30 mouse cellular contexts compared by ENCODE assay signal in the genomic region with DNA sequence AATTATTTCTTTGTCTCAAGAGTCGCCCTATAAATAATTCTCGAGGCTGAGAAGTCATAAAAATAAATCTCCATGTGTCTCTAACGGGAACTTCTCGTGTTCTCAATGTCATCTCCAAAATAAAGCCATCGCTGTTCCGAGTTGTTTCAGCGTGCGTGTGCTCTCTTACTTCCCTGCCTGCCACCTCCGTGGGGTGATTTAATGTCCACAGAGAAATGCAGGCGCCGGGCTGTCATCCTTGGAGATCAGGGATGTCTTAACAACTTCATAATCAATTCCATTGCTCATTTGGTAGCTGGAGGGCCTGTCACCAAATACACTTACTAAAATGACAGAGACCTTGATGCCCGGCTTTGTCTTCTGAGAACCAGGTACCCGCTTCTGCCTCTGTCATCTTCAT.
"Had no signal": no experiment of that assay in that cellular context is flagged by ENCODE, and none has a peak within 500 bp of the region (broad histone marks: within the 10 kb centered on the region; RNA-seq: fewer than 3 reads in every experiment).

No protein-coding gene starts in this region.

- H3K36me3 ChIP-seq: limb, embryonic 10.5 days; limb, embryonic 12.5 days; limb, embryonic 13.5 days; limb, embryonic 15.5 days; liver, embryonic 12.5 days; liver, embryonic 13.5 days; liver, embryonic 15.5 days; lung, embryonic 15.5 days; midbrain, embryonic 10.5 days; midbrain, embryonic 12.5 days; midbrain, embryonic 15.5 days had no signal

- H3K27ac ChIP-seq: left cerebral cortex, adult 2 months; limb, embryonic 10.5 days; limb, embryonic 12.5 days; limb, embryonic 13.5 days; limb, embryonic 15.5 days; liver, embryonic 12.5 days; liver, embryonic 13.5 days; liver, embryonic 14.5 days; liver, embryonic 15.5 days; lung, embryonic 15.5 days; macrophage; midbrain, embryonic 10.5 days; midbrain, embryonic 12.5 days; midbrain, embryonic 15.5 days had no signal

- H3K9me3 ChIP-seq: limb, embryonic 10.5 days; limb, embryonic 12.5 days; limb, embryonic 13.5 days; limb, embryonic 15.5 days; liver, embryonic 12.5 days; liver, embryonic 13.5 days; liver, embryonic 15.5 days; lung, embryonic 15.5 days; megakaryocyte, embryonic 14.5 days; midbrain, embryonic 10.5 days; midbrain, embryonic 12.5 days; midbrain, embryonic 15.5 days had no signal

- H3K4me2 ChIP-seq: limb, embryonic 12.5 days; limb, embryonic 13.5 days; limb, embryonic 15.5 days; liver, embryonic 11.5 days; liver, embryonic 12.5 days; liver, embryonic 13.5 days; liver, embryonic 15.5 days; lung, embryonic 14.5 days; lung, embryonic 15.5 days; midbrain, embryonic 12.5 days; midbrain, embryonic 15.5 days had no signal

- H3K4me3 ChIP-seq: left cerebral cortex, adult 2 months; limb, embryonic 10.5 days; limb, embryonic 12.5 days; limb, embryonic 13.5 days; limb, embryonic 15.5 days; liver, embryonic 12.5 days; liver, embryonic 13.5 days; liver, embryonic 15.5 days; lung, embryonic 15.5 days; megakaryocyte, embryonic 14.5 days; midbrain, embryonic 10.5 days; midbrain, embryonic 12.5 days; midbrain, embryonic 15.5 days; myocyte had no signal

- ATAC-seq: liver, embryonic 12.5 days; liver, postnatal 0 days; lung, postnatal 0 days; midbrain, embryonic 15.5 days; midbrain, embryonic 16.5 days had no signal

- DNase-seq: layer of hippocampus, postnatal 36 days; left cerebral cortex, postnatal 4 days; liver; liver, embryonic 13.5 days; liver, postnatal 0 days; lung, adult 18-20 months; lung, adult 2 months; lung, embryonic 14.5 days; lung, postnatal 10 days; lung, postnatal 14 days; lung, postnatal 36 days; lung, postnatal 4 days had no signal

- H3K27me3 ChIP-seq: limb, embryonic 13.5 days; limb, embryonic 15.5 days; liver, embryonic 12.5 days; liver, embryonic 13.5 days; liver, embryonic 15.5 days; lung, embryonic 15.5 days; megakaryocyte, embryonic 14.5 days; midbrain, embryonic 12.5 days; midbrain, embryonic 15.5 days had no signal

- H3K4me1 ChIP-seq: limb, embryonic 13.5 days; limb, embryonic 15.5 days; liver, embryonic 12.5 days; liver, embryonic 13.5 days; liver, embryonic 15.5 days; lung, embryonic 15.5 days; megakaryocyte, embryonic 14.5 days; midbrain, embryonic 15.5 days had no signal

- H3K9ac ChIP-seq: limb, embryonic 12.5 days; limb, embryonic 13.5 days; limb, embryonic 15.5 days; liver, embryonic 12.5 days; liver, embryonic 13.5 days; liver, embryonic 14.5 days; liver, embryonic 15.5 days; liver, postnatal 0 days; lung, embryonic 14.5 days; lung, embryonic 15.5 days; midbrain, embryonic 12.5 days; midbrain, embryonic 15.5 days had no signal
